Mouse (Mus musculus): Measurements from ENCODE around the gene Olfr1395. TPM values are rescaled to one million over a fixed set of nuclear protein-coding genes. Genes with fewer than 3 reads are reported as not detected.

The Olfr1395 gene
- polyA plus RNA-seq (2016; fragmentation: Nextera tagmentation; extraction: Ambion mirVana): not detected in 2 replicates

DNA sequence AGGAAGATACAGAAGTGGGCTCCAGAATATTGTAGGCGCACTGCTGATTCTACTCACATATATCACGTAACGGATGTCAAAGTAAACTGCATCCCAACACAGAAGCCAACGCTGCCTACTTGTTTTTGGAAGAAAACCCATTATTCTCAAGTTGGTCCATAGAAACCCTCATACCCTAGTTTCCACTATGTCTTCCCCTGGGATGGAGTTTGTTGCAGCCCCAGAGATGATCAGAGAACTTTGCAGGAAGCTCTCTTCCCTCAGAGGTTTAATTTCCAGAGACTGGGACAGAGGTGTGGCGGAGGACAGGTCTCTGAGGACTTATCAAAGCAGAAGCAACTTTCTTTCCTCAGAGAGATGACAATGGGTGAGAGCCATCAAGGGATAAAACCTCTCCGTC lies at the start of gene Olfr1395:
Olfr1395 (plus strand) TSS at position 301 of the 400 bp plus-strand sequence.
- no peak within 1 kb of the TSS for H3K27ac ChIP-seq
- no peak within 1 kb of the TSS for H3K4me2 ChIP-seq (replicated peaks)
- WGBS: 90% methylated on average over 6 of the region's 6 CpGs
- H3K9ac ChIP-seq: no peak within 1 kb of the TSS
- no peaks in the 10 kb centered on the region for H3K27me3 ChIP-seq
- no peak within 1 kb of the TSS for H3K4me3 ChIP-seq
- H3K9me3 ChIP-seq: no peaks in the 10 kb centered on the region
- H3K36me3 ChIP-seq: no peaks in the 10 kb centered on the region
- H3K4me1 ChIP-seq: no peaks in the 10 kb centered on the region
- no peak for ATAC-seq (ENCODE audit: insufficient number of reproducible peaks, insufficient read depth, low FRiP score, low TSS enrichment)

DNA sequence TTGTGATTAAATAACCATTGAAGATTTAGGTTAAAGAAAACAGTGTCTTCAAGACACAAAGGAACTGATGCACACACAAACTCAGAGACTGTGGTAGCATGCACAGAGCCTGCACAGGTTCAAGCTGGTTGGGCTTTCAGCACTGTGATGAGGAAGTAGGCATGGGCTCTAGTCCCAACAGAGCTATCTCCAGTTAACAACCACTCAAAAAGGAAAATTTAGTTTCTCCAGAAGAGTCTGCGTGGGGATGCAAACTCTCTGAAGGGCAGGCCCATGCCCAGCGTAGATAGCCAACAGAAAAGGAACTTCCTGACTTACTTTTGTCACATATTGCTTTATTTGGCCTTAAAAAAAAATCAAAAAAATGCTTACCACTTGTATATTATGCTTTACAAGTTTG lies 49.3 kb upstream of the Olfr1395 start:
- no peak for ATAC-seq (ENCODE audit: insufficient number of reproducible peaks, insufficient read depth, low FRiP score, low TSS enrichment)
- no peaks in the 10 kb centered on the region for H3K27me3 ChIP-seq
- no peak overlapping the region for H3K4me2 ChIP-seq (replicated peaks)
- WGBS: 87% methylated on average over 2 of the region's 2 CpGs
- H3K27ac ChIP-seq: no peak overlapping the region
- peaks cover 8% of the 10 kb centered on the region for H3K4me1 ChIP-seq
- H3K4me3 ChIP-seq: no peak overlapping the region
- no peaks in the 10 kb centered on the region for H3K9me3 ChIP-seq
- H3K36me3 ChIP-seq: no peaks in the 10 kb centered on the region
- no peak overlapping the region for H3K9ac ChIP-seq

DNA sequence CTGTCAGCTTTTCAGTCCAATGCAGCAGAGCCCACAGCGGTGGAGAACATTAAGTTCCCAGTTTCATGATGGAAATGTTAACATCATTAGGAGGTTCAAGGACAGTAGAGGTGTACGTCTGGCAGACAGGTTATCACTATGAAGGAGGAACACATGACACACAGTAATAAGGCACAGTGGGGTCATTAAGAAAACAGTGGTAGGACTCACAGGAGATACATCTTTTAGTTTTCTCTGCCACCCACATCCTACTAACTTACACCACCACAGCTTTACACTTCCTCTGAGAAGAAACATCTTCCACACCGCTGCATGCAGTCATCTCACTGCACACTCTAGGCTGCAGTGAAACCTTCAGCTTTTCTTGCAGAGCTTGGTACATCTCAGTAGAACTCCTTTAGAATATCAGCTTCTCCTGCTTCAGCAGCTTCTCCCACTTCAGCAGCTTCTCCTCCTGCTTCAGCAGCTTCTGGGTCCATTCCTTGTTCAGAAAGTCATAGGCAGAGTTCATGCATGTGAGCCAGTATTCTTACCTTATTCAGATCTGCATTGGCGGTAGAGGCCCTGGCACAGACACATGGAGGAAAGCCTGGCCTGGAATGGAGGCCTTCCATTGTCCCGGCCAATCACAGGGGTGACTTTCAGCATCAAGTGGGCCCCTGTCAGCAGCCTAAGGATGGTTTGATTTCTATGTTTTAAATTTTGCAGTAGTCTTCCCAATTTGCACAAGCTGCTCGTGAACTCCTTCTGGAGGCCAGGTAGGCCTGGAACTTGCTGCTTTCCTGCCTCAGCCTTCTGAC lies 48.0 kb upstream of the Olfr1395 start:
- 86% methylated on average over 6 of the region's 6 CpGs for WGBS
- Histone ChIP-seq H3K4me2 (replicated peaks) (no peak overlapping the region), H3K9me3 (no peaks in the 10 kb centered on the region), H3K4me3 (no peak overlapping the region), H3K27me3 (no peaks in the 10 kb centered on the region), H3K9ac (no peak overlapping the region), H3K27ac (no peak overlapping the region), H3K4me1 (no peaks in the 10 kb centered on the region), H3K36me3 (no peaks in the 10 kb centered on the region)
- no peak for ATAC-seq (ENCODE audit: insufficient number of reproducible peaks, insufficient read depth, low FRiP score, low TSS enrichment)

DNA sequence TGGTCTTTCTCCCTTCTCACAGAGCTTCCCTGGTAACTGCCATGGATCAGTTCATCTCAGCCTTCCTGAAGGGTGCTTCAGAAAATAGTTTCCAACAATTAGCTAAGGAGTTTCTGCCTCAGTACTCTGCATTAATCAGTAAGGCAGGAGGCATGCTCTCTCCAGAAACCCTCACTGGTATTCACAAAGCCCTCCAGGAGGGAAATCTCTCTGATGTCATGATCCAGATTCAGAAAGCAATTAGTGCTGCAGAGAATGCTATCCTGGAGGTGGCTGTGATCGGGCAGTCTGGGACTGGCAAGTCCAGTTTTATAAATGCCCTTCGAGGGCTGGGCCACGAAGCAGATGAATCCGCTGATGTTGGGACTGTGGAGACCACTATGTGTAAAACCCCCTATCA lies 46.7 kb upstream of the Olfr1395 start:
- no peak for ATAC-seq (ENCODE audit: insufficient number of reproducible peaks, insufficient read depth, low FRiP score, low TSS enrichment)
- Histone ChIP-seq H3K4me1 (no peaks in the 10 kb centered on the region), H3K4me2 (replicated peaks) (no peak overlapping the region), H3K36me3 (no peaks in the 10 kb centered on the region), H3K9ac (no peak overlapping the region), H3K4me3 (no peak overlapping the region), H3K27me3 (no peaks in the 10 kb centered on the region), H3K9me3 (no peaks in the 10 kb centered on the region), H3K27ac (no peak overlapping the region)
- WGBS: 89% methylated on average over 4 of the region's 4 CpGs

DNA sequence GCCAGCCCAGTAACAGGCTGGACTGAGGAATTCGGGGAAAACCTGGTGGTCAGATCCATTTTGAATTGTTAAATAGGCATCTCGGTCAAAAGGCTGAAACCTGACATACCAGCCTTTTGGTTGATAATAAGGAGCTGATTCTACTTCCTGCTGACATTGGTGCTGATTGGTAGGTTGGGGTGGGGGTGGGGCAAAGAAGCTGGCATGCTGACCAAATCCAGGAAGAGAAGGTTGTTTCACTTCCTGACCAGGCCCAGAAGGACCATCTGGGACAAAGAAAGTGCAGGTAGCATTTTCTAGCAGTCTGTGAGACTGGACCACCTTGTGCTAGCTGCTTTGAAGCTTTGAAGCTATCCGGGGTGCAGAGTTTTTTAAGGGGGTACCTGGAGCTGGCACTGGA lies 41.7 kb upstream of the Olfr1395 start:
- H3K4me1 ChIP-seq: peaks cover 5% of the 10 kb centered on the region; the same call in 1 of the 2 replicates
- no peaks in the 10 kb centered on the region for H3K36me3 ChIP-seq
- no peak overlapping the region for H3K4me2 ChIP-seq (replicated peaks)
- 84% methylated on average over 3 of the region's 3 CpGs for WGBS
- H3K9me3 ChIP-seq: no peaks in the 10 kb centered on the region
- H3K27me3 ChIP-seq: no peaks in the 10 kb centered on the region
- H3K27ac ChIP-seq: no peak overlapping the region
- no peak overlapping the region for H3K9ac ChIP-seq
- H3K4me3 ChIP-seq: no peak overlapping the region
- ATAC-seq (ENCODE audit: insufficient number of reproducible peaks, insufficient read depth, low FRiP score, low TSS enrichment): no peak

DNA sequence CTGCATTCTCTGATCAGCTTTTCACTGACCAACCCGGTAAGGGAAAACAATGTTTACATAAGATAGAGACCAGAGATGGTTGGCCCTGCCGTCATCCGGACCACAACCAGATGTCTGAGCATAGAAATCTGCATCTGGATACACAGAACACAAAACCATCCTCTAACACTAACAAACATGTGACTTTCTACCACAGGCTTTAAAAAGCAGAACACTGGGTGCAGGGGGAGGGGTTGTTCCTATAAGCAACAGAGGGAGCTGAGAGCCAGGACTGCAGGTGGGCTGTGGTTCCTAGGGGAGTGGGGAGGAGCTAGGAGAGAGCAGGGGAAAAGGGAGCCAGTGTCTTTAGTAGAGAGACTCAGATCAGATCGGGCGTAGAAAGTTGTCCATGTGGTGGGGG lies 40.6 kb upstream of the Olfr1395 start:
- H3K4me3 ChIP-seq: no peak overlapping the region
- no peak for ATAC-seq (ENCODE audit: insufficient number of reproducible peaks, insufficient read depth, low FRiP score, low TSS enrichment)
- WGBS: 43% methylated on average over 5 of the region's 5 CpGs
- H3K4me2 ChIP-seq (replicated peaks): no peak overlapping the region
- peaks cover 5% of the 10 kb centered on the region; the same call in 1 of the 2 replicates for H3K4me1 ChIP-seq
- H3K9ac ChIP-seq: no peak overlapping the region
- H3K27ac ChIP-seq: no peak overlapping the region
- H3K36me3 ChIP-seq: no peaks in the 10 kb centered on the region
- no peaks in the 10 kb centered on the region for H3K9me3 ChIP-seq
- H3K27me3 ChIP-seq: no peaks in the 10 kb centered on the region

DNA sequence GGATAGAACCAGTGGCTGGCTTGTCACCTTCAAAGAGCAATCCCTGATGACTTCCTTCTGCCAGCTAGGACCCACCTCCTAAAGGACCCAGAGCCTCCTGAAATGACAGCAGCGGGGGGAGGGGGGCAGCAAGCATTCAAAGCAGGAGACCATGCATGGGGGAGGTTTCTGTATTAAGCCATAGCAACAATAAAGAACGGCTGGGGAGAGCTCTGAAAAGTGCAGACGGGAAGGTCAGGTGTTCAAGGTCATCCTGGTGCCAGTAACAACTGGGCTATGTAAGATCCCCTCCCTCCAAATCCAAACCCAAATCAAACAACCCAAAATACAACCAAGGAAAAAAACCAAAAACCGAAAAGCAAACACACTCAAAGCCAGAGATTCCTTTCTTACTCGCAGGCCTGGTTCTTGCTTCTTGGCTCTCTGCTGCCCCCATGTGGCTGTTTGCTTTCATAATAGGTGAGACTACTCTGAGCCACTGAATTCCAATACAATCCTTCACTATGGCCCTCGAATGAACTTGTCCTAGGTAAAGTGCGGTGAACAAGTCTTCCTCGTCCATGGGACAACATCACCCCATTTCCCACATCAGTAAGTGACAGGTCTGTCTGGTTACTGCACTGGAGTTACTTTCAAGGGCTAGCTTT lies 38.9 kb upstream of the Olfr1395 start:
- H3K27me3 ChIP-seq: no peaks in the 10 kb centered on the region
- H3K27ac ChIP-seq: no peak overlapping the region

DNA sequence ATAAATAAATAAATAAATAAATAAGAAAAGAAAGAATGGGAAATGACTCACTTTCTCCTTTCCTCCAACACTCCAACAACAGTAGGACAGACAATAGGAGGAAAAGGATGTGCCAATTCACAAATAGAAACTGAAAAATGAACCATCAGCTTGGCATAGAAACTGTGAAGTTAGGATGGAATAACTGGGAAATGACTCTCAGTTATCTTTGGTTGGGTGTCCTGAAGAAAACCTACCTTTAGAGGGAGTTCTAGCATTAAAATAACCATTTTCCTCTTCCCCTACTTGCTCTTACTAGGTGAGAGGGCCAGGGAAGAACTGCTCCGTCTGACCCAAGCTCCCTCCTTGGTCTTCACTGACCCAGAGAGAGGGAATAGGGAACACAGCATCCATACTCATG lies 36.3 kb upstream of the Olfr1395 start:
- ATAC-seq (ENCODE audit: insufficient number of reproducible peaks, insufficient read depth, low FRiP score, low TSS enrichment): no peak
- Histone ChIP-seq H3K27me3 (no peaks in the 10 kb centered on the region), H3K9me3 (no peaks in the 10 kb centered on the region), H3K4me1 (peaks cover 5% of the 10 kb centered on the region; the same call in 1 of the 2 replicates), H3K27ac (no peak overlapping the region), H3K36me3 (no peaks in the 10 kb centered on the region), H3K4me3 (no peak overlapping the region), H3K4me2 (replicated peaks) (no peak overlapping the region), H3K9ac (no peak overlapping the region)
- WGBS: 69% methylated on average over 1 of the region's 1 CpGs

More for the DNA sequence above, 38.9 kb upstream of the Olfr1395 start:
- no peak for ATAC-seq (ENCODE audit: insufficient number of reproducible peaks, insufficient read depth, low FRiP score, low TSS enrichment)
- Histone ChIP-seq H3K4me2 (replicated peaks) (no peak overlapping the region), H3K36me3 (no peaks in the 10 kb centered on the region), H3K4me3 (no peak overlapping the region), H3K9me3 (no peaks in the 10 kb centered on the region), H3K9ac (no peak overlapping the region), H3K4me1 (peaks cover 5% of the 10 kb centered on the region; the same call in 1 of the 2 replicates)
- 15% methylated on average over 8 of the region's 8 CpGs for WGBS

DNA sequence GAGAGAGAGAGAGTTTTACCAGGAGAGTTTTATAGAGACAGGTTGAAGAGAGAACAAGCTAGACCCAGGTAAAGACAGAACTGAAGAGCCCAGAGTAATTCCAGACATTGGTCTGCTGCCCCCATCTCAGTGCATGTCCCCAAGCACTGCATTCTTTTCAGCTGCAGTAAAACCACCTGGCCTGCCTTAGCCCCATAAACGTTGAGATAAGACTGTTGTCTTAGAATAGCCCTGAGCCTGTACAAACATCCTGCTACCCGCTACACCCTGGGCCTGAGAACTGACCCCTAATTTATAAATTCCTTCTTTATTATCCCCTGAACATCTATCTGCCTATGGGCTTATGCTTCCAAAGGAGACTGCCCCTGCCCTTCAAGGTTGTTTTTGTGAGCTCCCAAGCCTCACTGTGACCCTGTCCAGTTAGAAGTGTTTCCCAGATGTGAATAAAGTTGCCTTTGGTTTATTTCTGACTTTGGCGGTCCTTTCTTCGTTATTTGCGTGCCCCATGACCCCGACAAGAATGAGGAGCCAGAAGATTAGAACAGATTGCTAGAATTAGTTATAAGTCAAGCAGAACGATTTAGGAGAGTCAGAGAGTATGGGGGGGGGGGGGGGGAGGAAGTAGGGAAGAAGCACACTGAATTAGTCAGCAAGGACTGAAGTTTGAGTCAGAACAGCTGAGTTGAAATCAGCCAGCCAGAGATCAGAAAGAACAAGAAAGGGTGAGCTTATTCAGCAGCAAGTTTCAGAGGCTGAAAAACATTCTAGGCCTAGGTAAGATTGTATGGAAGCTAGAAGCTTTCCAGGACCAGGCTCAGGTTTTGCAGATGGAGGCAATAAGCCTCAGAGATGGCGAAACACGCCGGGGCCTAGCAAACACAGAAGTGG lies 34.2 kb upstream of the Olfr1395 start:
- H3K36me3 ChIP-seq: no peaks in the 10 kb centered on the region
- peaks cover 4% of the 10 kb centered on the region; the same call in 1 of the 2 replicates for H3K4me1 ChIP-seq
- no peak overlapping the region for H3K4me3 ChIP-seq
- no peak overlapping the region for H3K27ac ChIP-seq
- no peak for ATAC-seq (ENCODE audit: insufficient number of reproducible peaks, insufficient read depth, low FRiP score, low TSS enrichment)
- no peaks in the 10 kb centered on the region for H3K27me3 ChIP-seq
- no peak overlapping the region for H3K9ac ChIP-seq
- whole genome bisulfite sequencing: 49% methylated on average over 10 of the region's 10 CpGs
- H3K9me3 ChIP-seq: no peaks in the 10 kb centered on the region
- no peak overlapping the region for H3K4me2 ChIP-seq (replicated peaks)

DNA sequence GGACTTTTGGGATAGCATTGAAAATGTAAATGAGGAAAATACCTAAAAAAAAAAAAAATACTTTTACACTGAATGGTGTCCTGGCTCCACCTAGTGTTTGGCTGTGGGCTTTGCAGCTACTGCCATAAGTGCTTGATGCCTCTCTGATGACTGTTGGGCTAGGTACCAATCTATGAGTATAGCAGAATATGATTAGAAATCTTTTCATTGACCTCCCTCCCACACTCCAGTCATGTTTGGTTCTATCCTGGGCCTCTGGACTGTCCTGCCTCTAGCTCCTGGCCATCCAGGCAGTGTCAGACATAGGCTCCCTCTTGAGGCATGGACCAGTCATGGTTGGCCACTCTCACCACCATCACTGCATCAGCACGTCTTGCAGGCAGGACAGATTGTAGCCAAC lies 33.2 kb upstream of the Olfr1395 start:
- no peak overlapping the region for H3K4me3 ChIP-seq
- no peak for ATAC-seq (ENCODE audit: insufficient number of reproducible peaks, insufficient read depth, low FRiP score, low TSS enrichment)
- H3K27ac ChIP-seq: no peak overlapping the region
- no peak overlapping the region for H3K9ac ChIP-seq
- no peak overlapping the region for H3K4me2 ChIP-seq (replicated peaks)
- H3K4me1 ChIP-seq: no peaks in the 10 kb centered on the region
- H3K9me3 ChIP-seq: no peaks in the 10 kb centered on the region
- H3K27me3 ChIP-seq: no peaks in the 10 kb centered on the region
- WGBS: 36% methylated on average over 1 of the region's 1 CpGs
- H3K36me3 ChIP-seq: no peaks in the 10 kb centered on the region

DNA sequence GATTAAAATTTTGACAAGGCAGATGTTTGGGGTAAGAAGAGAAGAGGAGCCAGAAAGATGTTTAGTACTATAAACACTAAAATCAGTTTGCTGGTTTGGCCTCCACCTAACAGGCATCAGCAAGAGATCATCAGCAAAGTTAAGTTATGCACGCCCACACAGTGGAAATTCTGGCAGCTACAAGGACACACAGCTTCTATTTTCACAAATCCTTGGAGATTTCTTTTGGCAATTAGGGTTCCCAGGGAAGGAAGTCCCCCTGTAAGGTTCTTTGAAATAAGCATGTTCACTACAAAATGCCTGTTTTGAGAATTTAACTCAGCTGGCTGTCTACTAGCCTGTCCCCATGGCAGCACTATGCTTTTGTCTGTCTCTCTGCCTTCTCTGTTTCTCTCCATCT lies 31.1 kb upstream of the Olfr1395 start:
- WGBS: 57% methylated on average over 1 of the region's 1 CpGs
- Histone ChIP-seq H3K27ac (no peak overlapping the region), H3K36me3 (no peaks in the 10 kb centered on the region), H3K27me3 (no peaks in the 10 kb centered on the region), H3K4me1 (no peaks in the 10 kb centered on the region), H3K9ac (no peak overlapping the region), H3K4me2 (replicated peaks) (no peak overlapping the region), H3K9me3 (no peaks in the 10 kb centered on the region), H3K4me3 (no peak overlapping the region)
- ATAC-seq (ENCODE audit: insufficient number of reproducible peaks, insufficient read depth, low FRiP score, low TSS enrichment): no peak

Data from embryonic facial prominence, embryonic 12.5 days (tissue).